Mouse (Mus musculus) frontal cortex, postnatal 14 days (tissue): ENCODE data around the gene Slc38a9.
"Not testable (repeated sequence)": the region's sequence is repeated elsewhere in the genome, so short reads cannot be mapped to it uniquely, and the experiment has no call there.

Source experiments
- DNase-seq, 2 experiments: peaks; one replicate each; pipeline ENCODE4 v3.0.0; 2022; ENCODE audit warnings: low spot score in 2 of 2

Gene Slc38a9

GRCm38 (mm10) chr13:112683970-112684369, 23.4 kb downstream of the Slc38a9 start:
- DNase-seq: no peak

DNA sequence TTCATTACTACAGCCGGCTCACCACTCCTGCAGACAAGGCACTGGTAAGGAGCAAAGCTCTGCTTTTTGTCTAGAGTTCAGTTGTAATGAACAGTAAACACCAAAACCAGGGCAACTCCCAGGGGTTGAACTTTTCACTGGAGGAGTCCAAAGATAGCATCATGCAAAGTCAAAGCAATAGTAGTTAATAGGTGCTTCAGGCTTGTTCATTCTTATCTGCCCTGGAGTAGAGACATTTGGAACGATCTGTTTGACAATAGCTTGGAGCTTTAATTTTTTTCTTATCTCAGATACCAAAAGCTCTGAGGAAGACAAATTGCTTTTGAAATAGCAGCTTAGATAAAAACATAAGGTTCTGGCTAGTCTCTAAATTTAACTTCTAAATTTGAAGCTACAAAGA, 25.6 kb downstream of the Slc38a9 start:
- no peak for DNase-seq

GRCm38 (mm10) chr13:112692870-112693553, 32.5 kb downstream of the Slc38a9 start:
- no peak for DNase-seq

DNA sequence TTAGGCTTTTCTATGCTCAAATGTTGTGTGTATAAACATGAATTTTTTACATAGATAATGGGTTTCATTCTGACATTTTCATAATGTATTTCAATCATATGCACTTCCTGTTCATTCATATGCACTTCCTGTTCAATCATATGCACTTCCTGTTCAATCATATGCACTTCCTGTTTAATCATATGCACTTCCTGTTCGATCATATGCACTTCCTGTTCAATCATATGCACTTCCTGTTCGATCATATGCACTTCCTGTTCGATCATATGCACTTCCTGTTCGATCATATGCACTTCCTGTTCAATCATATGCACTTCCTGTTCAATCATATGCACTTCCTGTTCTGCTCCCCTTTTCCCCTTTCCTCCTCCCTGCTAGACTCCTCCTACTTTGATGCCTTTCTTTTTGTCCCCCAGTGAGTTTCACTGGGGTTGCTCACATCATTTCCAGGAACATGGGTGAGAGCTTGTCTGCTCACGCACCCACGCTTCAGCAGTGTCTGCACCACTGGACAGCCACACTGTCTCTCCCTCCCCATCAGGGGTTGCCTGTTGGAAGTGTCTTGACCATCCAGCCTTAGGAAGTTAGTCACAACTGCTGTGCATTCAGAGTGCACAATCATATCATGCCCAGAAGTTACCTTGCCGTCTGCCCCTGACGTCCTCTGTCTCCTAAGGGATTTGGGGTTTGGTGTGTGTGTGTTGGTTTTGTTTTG, 35.1 kb downstream of the Slc38a9 start:
- DNase-seq: no peak

GRCm38 (mm10) chr13:112701256-112701655, 40.7 kb downstream of the Slc38a9 start:
- DNase-seq: no peak

DNA sequence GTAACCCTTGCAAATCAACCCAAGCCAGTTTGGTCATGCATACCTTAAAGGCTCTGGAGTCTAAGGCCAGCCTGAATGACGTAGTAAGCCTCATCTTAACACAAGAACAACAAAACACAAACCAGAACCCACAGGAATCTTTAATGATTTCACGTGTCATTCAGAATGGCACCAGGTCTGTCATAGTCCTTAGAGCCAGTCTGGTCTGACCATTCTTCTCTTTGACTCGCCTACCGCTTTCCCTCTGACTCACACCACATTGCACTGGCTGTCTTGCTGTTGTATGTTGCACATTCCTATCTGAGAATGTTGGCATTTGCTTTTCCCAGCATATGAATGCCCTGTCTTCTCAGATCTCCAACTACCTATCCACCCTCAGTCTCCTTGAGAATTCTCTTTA, 45.8 kb downstream of the Slc38a9 start:
- DNase-seq: no peak

- DNase-seq: no peak
Measured at GRCm38 (mm10) chr13:112720078-112720736, 59.7 kb downstream of the Slc38a9 start.

- peak in 1 of 2 experiments; percentile 14 for DNase-seq
Measured at GRCm38 (mm10) chr13:112721946-112722729, 61.6 kb downstream of the Slc38a9 start.

GRCm38 (mm10) chr13:112724260-112724659, 63.7 kb downstream of the Slc38a9 start:
- DNase-seq: not testable (repeated sequence)

GRCm38 (mm10) chr13:112726002-112726401, 65.5 kb downstream of the Slc38a9 start:
- DNase-seq: no peak

GRCm38 (mm10) chr13:112733311-112733710, 72.8 kb downstream of the Slc38a9 start:
- no peak for DNase-seq

DNA sequence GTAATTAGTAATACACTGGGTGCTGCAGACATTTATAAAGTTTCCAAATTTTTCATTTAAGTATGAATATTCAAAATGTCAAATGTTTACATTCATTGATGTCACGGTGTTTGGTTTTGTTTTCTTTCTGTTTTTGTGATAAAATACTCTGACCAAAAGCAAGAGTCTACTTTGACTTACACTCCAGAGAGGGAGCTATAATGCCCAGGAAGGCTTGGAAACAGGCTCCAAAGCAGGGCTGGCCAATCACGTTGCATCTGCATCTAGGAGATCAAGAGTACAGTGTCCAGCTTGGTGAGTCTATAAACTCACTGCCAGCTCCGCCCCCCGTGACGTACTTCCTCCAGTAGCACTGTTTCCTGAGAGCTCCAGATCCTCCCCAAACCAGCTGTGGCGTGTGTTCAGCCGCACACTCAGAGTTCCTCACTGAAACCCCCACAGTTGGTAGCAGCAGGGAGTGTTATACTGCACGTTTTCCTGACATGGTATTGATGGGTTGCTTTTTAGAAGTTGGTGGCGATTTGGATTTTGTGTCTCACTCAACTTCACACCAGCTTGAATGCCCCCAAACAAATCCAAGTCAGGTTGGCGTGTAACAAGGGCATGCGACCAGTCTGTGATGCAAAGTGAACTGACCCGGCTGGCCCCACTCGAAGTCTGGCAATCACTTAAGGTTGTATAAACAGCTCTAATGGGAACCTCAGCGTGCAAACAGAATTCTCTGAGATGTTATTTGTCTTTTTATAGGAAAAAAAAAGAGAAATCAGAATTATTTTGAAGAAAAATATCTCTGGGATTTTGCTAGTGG, 74.6 kb downstream of the Slc38a9 start:
- DNase-seq: no peak

GRCm38 (mm10) chr13:112736407-112736806, 75.9 kb downstream of the Slc38a9 start:
- no peak for DNase-seq

DNA sequence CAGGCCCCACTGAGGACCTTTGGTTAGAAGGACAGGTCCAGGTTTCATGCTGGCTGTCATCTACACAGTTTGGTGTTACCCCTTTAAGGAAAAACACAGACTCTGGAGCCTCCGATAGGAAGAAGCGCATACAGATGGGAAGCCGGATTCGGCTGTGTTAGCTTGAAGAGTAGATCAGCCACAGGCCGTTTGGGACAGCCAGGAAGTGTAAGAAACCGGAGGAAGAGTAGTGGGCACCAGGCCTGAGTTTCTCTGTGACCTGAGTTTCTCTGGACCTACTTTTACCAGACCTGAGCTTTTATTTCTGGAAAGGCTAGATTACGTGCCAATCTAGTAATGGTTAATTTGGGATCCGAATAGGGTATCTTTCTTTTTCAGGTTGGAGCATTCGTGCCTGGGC, 76.6 kb downstream of the Slc38a9 start:
- no peak for DNase-seq

GRCm38 (mm10) chr13:112738005-112738404, 77.5 kb downstream of the Slc38a9 start:
- DNase-seq: no peak

DNA sequence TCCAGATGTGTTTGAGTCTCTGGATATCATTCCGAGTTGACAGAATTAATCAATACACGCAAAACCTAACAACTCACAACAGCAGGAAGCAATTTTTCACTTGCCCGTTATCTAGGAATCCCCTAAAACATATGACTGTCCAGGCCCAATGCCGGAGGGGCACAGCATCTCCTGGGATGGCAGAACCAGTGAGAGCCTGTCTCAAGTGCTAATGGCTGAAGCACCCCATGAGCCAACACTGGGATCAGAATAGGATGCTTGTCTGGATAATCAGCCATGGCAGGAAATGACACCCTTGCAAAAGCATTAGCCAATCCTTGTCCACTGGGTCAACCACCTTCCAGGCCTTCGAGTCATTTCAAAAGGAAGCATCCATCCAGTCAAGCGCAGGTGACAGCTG, 79.5 kb downstream of the Slc38a9 start:
- DNase-seq: no peak

GRCm38 (mm10) chr13:112742076-112742830, 81.7 kb downstream of the Slc38a9 start:
- no peak for DNase-seq

DNA sequence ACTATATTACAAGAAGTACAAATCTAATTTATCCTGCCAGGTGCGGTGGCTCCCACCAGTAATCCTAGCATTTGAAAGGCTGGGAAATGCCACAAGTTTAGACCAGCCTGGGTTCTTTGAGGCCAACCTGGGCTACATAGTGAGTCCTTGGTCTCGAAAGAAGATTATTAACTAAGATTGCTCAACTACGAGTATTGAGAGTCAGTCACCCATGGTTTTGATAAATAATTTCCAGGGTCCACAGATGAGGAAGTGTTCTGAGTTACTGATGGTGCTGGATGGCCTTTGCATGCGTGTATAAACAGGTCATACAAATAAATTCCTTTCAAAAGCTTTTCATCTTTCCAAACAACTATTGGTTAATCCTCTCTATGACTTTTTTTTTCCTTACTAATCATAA, 83.1 kb downstream of the Slc38a9 start:
- DNase-seq: no peak

DNA sequence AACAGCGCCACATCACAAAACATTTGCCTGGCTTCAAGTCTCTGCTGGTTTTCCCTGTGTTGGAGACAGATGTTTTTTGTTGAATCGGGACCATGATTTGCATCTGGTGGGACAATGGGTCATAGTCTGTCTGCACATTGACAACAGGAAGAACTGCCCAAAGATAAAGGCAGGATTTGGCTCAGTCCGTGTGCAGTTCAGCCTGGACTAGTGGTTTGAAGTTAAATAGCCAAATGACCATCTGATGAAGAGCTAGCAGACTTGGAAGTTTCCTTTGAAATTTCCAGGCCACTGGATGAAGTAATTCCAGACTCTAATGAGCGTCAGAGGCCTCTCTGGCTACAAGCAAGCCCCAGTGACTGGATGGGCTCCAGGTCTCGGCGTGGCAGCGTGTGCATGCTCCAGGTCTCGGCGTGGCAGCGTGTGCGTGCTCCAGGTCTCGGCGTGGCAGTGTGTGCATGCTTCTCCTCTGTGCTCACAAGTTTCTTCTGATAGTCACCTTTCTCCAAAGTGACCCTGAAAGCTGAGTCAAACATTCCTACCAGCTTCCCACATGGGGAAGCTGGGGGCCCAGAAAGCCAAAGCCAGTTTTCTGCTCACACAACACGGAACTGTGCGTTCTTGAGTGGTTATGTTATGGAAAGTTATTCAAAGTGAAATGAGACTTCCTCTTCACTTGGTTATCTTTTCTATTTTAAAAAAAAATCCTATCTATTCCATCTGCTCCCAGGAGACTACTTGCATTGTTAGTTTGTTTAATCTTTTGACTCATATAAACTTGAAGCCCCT, 83.7 kb downstream of the Slc38a9 start:
- no peak for DNase-seq
